9 mouse cellular contexts compared by ENCODE assay signal in genomic region chr1:180403357-180403693, GRCm38 (mm10).
DNase-seq lines count a peak whose midpoint lies in the region; ATAC-seq and TF ChIP-seq lines count a peak whose summit lies in the region.
"Had no signal": no experiment of that assay in that cellular context is flagged by ENCODE, and none has a peak within 500 bp of the region (broad histone marks: within the 10 kb centered on the region; RNA-seq: fewer than 3 reads in every experiment).

No protein-coding gene starts in this region.

- H3K9me3 ChIP-seq in forebrain, embryonic 14.5 days (replicated peaks; ENCODE audit: control insufficient read depth, low read length), result no peaks in the 10 kb centered on the region
- no peaks in the 10 kb centered on the region for H3K9me3 ChIP-seq in forebrain, embryonic 16.5 days (ENCODE audit: control insufficient read depth, low read length)
- no peaks in the 10 kb centered on the region for H3K9me3 ChIP-seq in lung, embryonic 14.5 days (ENCODE audit: low read depth, low read length)
- H3K9me3 ChIP-seq: neural tube, embryonic 12.5 days had no signal

- peak overlapping the region; percentile 11; the same call in 1 of the 2 replicates for H3K27ac ChIP-seq in forebrain, embryonic 14.5 days (ENCODE audit: low read depth, low read length)
- H3K27ac ChIP-seq in forebrain, embryonic 16.5 days (ENCODE audit: low read length), result no peak overlapping the region
- H3K27ac ChIP-seq in lung, embryonic 14.5 days (ENCODE audit: low read depth), result peak overlapping the region; percentile 97
- H3K27ac ChIP-seq: neural tube, embryonic 12.5 days had no signal

- no peak overlapping the region for H3K4me3 ChIP-seq in forebrain, embryonic 14.5 days (ENCODE audit: low read depth, low read length)
- no peak overlapping the region for H3K4me3 ChIP-seq in forebrain, embryonic 16.5 days (replicated peaks; ENCODE audit: low read length)
- no peak overlapping the region for H3K4me3 ChIP-seq in lung, embryonic 14.5 days (ENCODE audit: low read depth, low read length)
- H3K4me3 ChIP-seq: neural tube, embryonic 12.5 days had no signal

- TF ChIP-seq CTCF in lung, embryonic 14.5 days (IDR thresholded peaks at IDR 0.05; ENCODE audit: low read depth), result no peak

- H3K27me3 ChIP-seq in forebrain, embryonic 14.5 days (replicated peaks; ENCODE audit: control insufficient read depth, insufficient read depth, low read length), result no peaks in the 10 kb centered on the region
- H3K27me3 ChIP-seq in forebrain, embryonic 16.5 days (replicated peaks; ENCODE audit: control insufficient read depth, insufficient read depth, low read length), result no peaks in the 10 kb centered on the region
- H3K27me3 ChIP-seq in lung, embryonic 14.5 days (ENCODE audit: insufficient read depth, low read length), result no peaks in the 10 kb centered on the region
- H3K27me3 ChIP-seq: neural tube, embryonic 12.5 days had no signal

- no peaks in the 10 kb centered on the region for H3K36me3 ChIP-seq in forebrain, embryonic 14.5 days (ENCODE audit: control insufficient read depth, insufficient read depth, low read length)
- H3K36me3 ChIP-seq in forebrain, embryonic 16.5 days (ENCODE audit: control insufficient read depth, insufficient read depth), result no peaks in the 10 kb centered on the region
- no peaks in the 10 kb centered on the region for H3K36me3 ChIP-seq in lung, embryonic 14.5 days (ENCODE audit: insufficient read depth)
- H3K36me3 ChIP-seq: neural tube, embryonic 12.5 days had no signal

- no peak overlapping the region for H3K9ac ChIP-seq in forebrain, embryonic 14.5 days (ENCODE audit: low read length)
- no peak overlapping the region for H3K9ac ChIP-seq in forebrain, embryonic 16.5 days (replicated peaks; ENCODE audit: low read depth, low read length)
- peak overlapping the region; percentile 16 for H3K9ac ChIP-seq in lung, embryonic 14.5 days
- H3K9ac ChIP-seq: neural tube, embryonic 12.5 days had no signal

- no peak for DNase-seq in forebrain, embryonic 14.5 days (ENCODE audit: low spot score)
- no peak for DNase-seq in lung, embryonic 14.5 days
- DNase-seq in lung, postnatal 14 days, result no peak
- DNase-seq in induced T-regulatory cell, adult 2 months (ENCODE audit: low read depth), result peak; percentile 94
- DNase-seq in adrenal gland, postnatal 25 days, result no peak
- DNase-seq in cerebellum, postnatal 25 days, result no peak

- H3K4me1 ChIP-seq in forebrain, embryonic 14.5 days (ENCODE audit: control insufficient read depth, insufficient read depth, low read length), result no peaks in the 10 kb centered on the region
- H3K4me1 ChIP-seq in forebrain, embryonic 16.5 days (replicated peaks; ENCODE audit: control insufficient read depth, insufficient read depth, low read length), result peaks cover 3% of the 10 kb centered on the region
- peaks cover 32% of the 10 kb centered on the region for H3K4me1 ChIP-seq in lung, embryonic 14.5 days (ENCODE audit: insufficient read depth)

- H3K4me2 ChIP-seq in forebrain, embryonic 14.5 days (ENCODE audit: low read length), result no peak overlapping the region
- H3K4me2 ChIP-seq in forebrain, embryonic 16.5 days (ENCODE audit: low read length), result no peak overlapping the region
- peak overlapping the region; percentile 50 for H3K4me2 ChIP-seq in lung, embryonic 14.5 days
- H3K4me2 ChIP-seq: neural tube, embryonic 12.5 days had no signal

- ATAC-seq in forebrain, embryonic 14.5 days, result no peak
- no peak for ATAC-seq in forebrain, embryonic 16.5 days
- ATAC-seq in lung, embryonic 14.5 days (ENCODE audit: insufficient read depth), result no peak; the same call in 1 of the 2 replicates
- peak; percentile 8; the same call in 1 of the 2 replicates for ATAC-seq in neutrophil, adult 5-6 weeks (ENCODE audit: extremely low read depth, insufficient number of reproducible peaks, low FRiP score, poor library complexity, severe bottlenecking)

- 92% methylated on average over 8 of the region's 8 CpGs for WGBS in forebrain, embryonic 14.5 days
- WGBS in forebrain, embryonic 16.5 days, result 97% methylated on average over 8 of the region's 8 CpGs
- WGBS in lung, embryonic 14.5 days, result 73% methylated on average over 8 of the region's 8 CpGs
